Mouse (Mus musculus): ENCODE measurements around the gene Tbc1d17. TPM values are rescaled to one million over a fixed set of nuclear protein-coding genes. Genes with fewer than 3 reads are reported as not detected.
A peak's percentile ranks its signal among the peaks of the same experiment; 100 is the strongest.

Tbc1d17 gene
- polyA plus RNA-seq, 1 experiment from 2014 or later: 60.9 TPM

- no peak overlapping the region for H3K4me3 ChIP-seq (ENCODE audit: low read depth, low read length)
- H3K4me1 ChIP-seq (replicated peaks; ENCODE audit: control insufficient read depth, insufficient read depth, low read length): no peaks in the 10 kb centered on the region
- no peaks in the 10 kb centered on the region for H3K27me3 ChIP-seq (ENCODE audit: control insufficient read depth, insufficient read depth, low read length)
- H3K9me3 ChIP-seq (ENCODE audit: control insufficient read depth, low read length): no peaks in the 10 kb centered on the region
- DNase-seq (ENCODE audit: low spot score) (no peak), ATAC-seq (ENCODE audit: low FRiP score) (no peak)
- H3K4me2 ChIP-seq (replicated peaks; ENCODE audit: low read depth, low read length): no peak overlapping the region
- H3K27ac ChIP-seq (ENCODE audit: low read depth, low read length): no peak overlapping the region
- WGBS: 94% methylated on average over 5 of the region's 5 CpGs
- no peak overlapping the region for H3K9ac ChIP-seq (ENCODE audit: low read depth, low read length)
- peaks cover 15% of the 10 kb centered on the region for H3K36me3 ChIP-seq (ENCODE audit: control insufficient read depth, insufficient read depth, low read length)
Measured at GRCm38 (mm10) chr7:44828706-44829105, 20.2 kb downstream of the Tbc1d17 start.

DNA sequence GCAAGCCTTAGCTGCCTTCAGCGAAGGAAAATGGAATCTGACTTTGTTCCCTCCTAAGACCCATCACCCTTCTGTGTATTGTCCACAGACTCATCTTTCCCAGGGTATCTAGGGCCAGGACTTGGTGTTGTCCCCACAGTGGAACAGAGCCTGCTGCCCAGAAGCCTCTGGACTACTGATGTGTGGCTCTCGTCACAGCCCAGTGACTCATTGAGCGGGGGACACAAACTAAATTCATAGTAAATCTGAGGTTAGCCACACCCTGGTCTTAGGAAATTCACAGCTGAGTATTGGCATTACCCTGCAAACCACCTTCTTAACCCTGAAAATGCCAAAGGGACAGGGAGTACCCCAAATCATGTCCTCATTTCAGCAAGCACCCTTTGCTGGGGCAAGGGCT is 22.1 kb downstream of the Tbc1d17 start:
- H3K27me3 ChIP-seq (ENCODE audit: control insufficient read depth, insufficient read depth, low read length): no peaks in the 10 kb centered on the region
- ATAC-seq (ENCODE audit: low FRiP score): no peak

DNA sequence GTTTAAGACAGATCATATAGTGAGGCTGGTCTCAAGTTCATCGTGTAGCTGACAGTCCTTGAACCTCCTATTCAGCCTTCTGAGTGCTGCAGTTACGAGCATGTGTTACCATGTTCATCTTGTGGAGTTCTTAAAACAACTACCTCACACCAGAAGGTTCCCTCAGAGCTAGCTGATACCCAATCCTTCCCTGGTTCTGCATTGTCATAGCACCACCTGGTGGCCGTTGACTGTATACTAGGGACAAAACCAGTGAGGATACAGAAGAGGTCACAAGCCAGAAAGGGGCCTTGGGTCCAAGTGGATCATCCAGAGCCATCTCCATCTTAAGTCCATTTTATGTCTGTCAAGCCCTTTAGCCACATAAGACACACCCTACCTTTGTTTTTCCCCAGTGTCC is 24.0 kb downstream of the Tbc1d17 start:
- H3K36me3 ChIP-seq (ENCODE audit: control insufficient read depth, insufficient read depth, low read length): peaks cover 9% of the 10 kb centered on the region
- H3K4me3 ChIP-seq (ENCODE audit: low read depth, low read length): no peak overlapping the region
- H3K4me1 ChIP-seq (replicated peaks; ENCODE audit: control insufficient read depth, insufficient read depth, low read length): no peaks in the 10 kb centered on the region
- no peaks in the 10 kb centered on the region for H3K27me3 ChIP-seq (ENCODE audit: control insufficient read depth, insufficient read depth, low read length)
- H3K27ac ChIP-seq (ENCODE audit: low read depth, low read length): no peak overlapping the region
- no peak for ATAC-seq (ENCODE audit: low FRiP score)
- no peak overlapping the region for H3K4me2 ChIP-seq (replicated peaks; ENCODE audit: low read depth, low read length)
- DNase-seq (ENCODE audit: low spot score): peak; percentile 87
- H3K9me3 ChIP-seq (ENCODE audit: control insufficient read depth, low read length): no peaks in the 10 kb centered on the region
- H3K9ac ChIP-seq (ENCODE audit: low read depth, low read length): no peak overlapping the region
- 27% methylated on average over 3 of the region's 3 CpGs for WGBS

More for the DNA sequence above, 22.1 kb downstream of the Tbc1d17 start:
- peaks cover 15% of the 10 kb centered on the region for H3K36me3 ChIP-seq (ENCODE audit: control insufficient read depth, insufficient read depth, low read length)
- H3K4me2 ChIP-seq (replicated peaks; ENCODE audit: low read depth, low read length): no peak overlapping the region
- DNase-seq (ENCODE audit: low spot score): no peak
- no peaks in the 10 kb centered on the region for H3K9me3 ChIP-seq (ENCODE audit: control insufficient read depth, low read length)
- H3K27ac ChIP-seq (ENCODE audit: low read depth, low read length): no peak overlapping the region
- no peaks in the 10 kb centered on the region for H3K4me1 ChIP-seq (replicated peaks; ENCODE audit: control insufficient read depth, insufficient read depth, low read length)
- H3K4me3 ChIP-seq (ENCODE audit: low read depth, low read length): no peak overlapping the region
- WGBS: 95% methylated on average over 3 of the region's 3 CpGs
- no peak overlapping the region for H3K9ac ChIP-seq (ENCODE audit: low read depth, low read length)

DNA sequence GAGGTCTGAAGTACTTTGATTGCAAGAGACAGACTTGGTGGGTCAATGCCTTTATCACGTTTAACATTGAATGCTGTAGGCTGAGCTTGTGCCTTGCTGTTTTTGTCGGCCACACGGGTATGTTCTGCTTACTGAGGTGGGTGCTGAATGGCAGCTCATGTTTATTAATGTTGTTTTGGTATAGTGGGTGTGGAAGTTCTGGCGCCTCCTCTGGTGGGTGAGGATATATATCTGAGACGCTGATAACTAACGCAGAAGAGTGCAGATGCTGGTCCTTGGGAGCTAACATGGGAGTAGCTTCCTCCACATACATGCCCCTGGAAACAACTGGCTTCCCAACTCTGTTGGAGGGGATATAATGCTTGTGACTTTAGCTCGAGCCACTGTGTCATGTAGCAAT is 25.5 kb downstream of the Tbc1d17 start:
- no peak overlapping the region for H3K27ac ChIP-seq (ENCODE audit: low read depth, low read length)
- H3K4me1 ChIP-seq (replicated peaks; ENCODE audit: control insufficient read depth, insufficient read depth, low read length): peaks cover 5% of the 10 kb centered on the region
- H3K9ac ChIP-seq (ENCODE audit: low read depth, low read length): no peak overlapping the region
- no peak overlapping the region for H3K4me3 ChIP-seq (ENCODE audit: low read depth, low read length)
- WGBS: 39% methylated on average over 7 of the region's 7 CpGs
- no peaks in the 10 kb centered on the region for H3K36me3 ChIP-seq (ENCODE audit: control insufficient read depth, insufficient read depth, low read length)
- no peak overlapping the region for H3K4me2 ChIP-seq (replicated peaks; ENCODE audit: low read depth, low read length)
- no peak for ATAC-seq (ENCODE audit: low FRiP score)
- H3K27me3 ChIP-seq (ENCODE audit: control insufficient read depth, insufficient read depth, low read length): no peaks in the 10 kb centered on the region
- no peaks in the 10 kb centered on the region for H3K9me3 ChIP-seq (ENCODE audit: control insufficient read depth, low read length)
- DNase-seq (ENCODE audit: low spot score): peak; percentile 43

DNA sequence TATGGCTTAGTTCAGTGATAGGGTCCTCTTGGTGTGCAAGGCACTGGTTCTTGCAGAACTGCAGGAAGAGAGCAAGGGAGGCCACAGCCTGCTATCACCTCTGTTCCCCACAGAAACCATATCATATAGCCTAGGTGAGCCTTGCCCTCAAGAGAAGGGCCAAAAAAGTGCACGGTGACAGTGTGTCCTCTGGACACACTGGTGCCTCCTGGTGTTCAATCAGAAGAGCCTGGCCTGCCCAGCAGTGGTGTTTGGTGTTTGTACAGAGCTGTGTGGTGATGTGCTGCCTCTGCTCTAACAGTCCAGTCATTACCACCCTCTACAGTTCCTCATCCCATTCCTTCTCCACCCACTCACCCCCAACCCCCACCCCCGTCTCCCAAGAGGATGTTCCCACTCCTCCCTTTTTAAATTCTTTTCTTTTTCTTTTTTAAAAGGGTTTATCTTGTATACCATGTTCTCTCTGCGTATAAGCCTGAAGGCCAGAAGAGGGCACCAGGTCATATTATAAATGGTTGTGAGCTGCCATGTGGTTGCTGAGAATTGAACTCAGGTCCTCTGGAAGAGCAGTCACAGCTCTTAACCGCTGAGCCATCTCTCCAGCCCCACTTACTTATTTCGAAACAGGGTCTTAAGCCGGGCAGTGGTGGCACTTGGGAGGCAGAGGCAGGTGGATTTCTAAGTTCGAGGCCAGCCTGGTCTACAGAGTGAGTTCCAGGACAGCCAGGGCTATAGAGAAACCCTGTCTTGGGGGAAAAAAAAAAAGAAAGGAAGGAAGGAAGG is 27.0 kb downstream of the Tbc1d17 start:
- no peaks in the 10 kb centered on the region for H3K36me3 ChIP-seq (ENCODE audit: control insufficient read depth, insufficient read depth, low read length)
- ATAC-seq (ENCODE audit: low FRiP score) (no peak), DNase-seq (ENCODE audit: low spot score) (no peak)
- H3K9ac ChIP-seq (ENCODE audit: low read depth, low read length): no peak overlapping the region
- H3K4me1 ChIP-seq (replicated peaks; ENCODE audit: control insufficient read depth, insufficient read depth, low read length): peaks cover 13% of the 10 kb centered on the region
- no peak overlapping the region for H3K4me3 ChIP-seq (ENCODE audit: low read depth, low read length)
- no peaks in the 10 kb centered on the region for H3K27me3 ChIP-seq (ENCODE audit: control insufficient read depth, insufficient read depth, low read length)
- no peak overlapping the region for H3K27ac ChIP-seq (ENCODE audit: low read depth, low read length)
- H3K4me2 ChIP-seq (replicated peaks; ENCODE audit: low read depth, low read length): no peak overlapping the region
- 84% methylated on average over 7 of the region's 7 CpGs for WGBS
- H3K9me3 ChIP-seq (ENCODE audit: control insufficient read depth, low read length): no peaks in the 10 kb centered on the region

DNA sequence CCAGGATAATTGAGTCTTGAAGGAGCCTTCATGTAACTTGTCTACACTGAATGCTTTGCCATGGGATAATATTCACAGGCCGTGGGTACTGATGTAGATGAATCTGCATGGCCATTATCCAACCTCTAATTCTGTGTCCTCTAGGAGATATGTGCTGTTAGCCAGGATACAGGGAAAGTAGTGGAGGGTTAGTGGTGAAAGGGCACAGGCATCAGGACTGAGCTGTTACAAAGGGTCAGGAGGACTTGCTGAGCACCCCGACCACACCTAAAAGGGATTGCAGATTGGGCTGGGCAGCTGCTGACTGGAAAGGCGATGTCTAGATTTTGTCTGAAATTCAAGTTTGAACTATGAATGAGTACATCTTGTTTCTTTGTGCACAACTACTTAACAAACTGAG is 28.4 kb downstream of the Tbc1d17 start:
- H3K27ac ChIP-seq (ENCODE audit: low read depth, low read length): no peak overlapping the region
- no peak overlapping the region for H3K4me3 ChIP-seq (ENCODE audit: low read depth, low read length)
- H3K9me3 ChIP-seq (ENCODE audit: control insufficient read depth, low read length): no peaks in the 10 kb centered on the region
- H3K36me3 ChIP-seq (ENCODE audit: control insufficient read depth, insufficient read depth, low read length): no peaks in the 10 kb centered on the region
- WGBS: 96% methylated on average over 3 of the region's 3 CpGs
- DNase-seq (ENCODE audit: low spot score): no peak
- peaks cover 13% of the 10 kb centered on the region for H3K4me1 ChIP-seq (replicated peaks; ENCODE audit: control insufficient read depth, insufficient read depth, low read length)
- no peaks in the 10 kb centered on the region for H3K27me3 ChIP-seq (ENCODE audit: control insufficient read depth, insufficient read depth, low read length)
- H3K4me2 ChIP-seq (replicated peaks; ENCODE audit: low read depth, low read length): no peak overlapping the region
- H3K9ac ChIP-seq (ENCODE audit: low read depth, low read length): no peak overlapping the region
- ATAC-seq (ENCODE audit: low FRiP score): no peak

DNA sequence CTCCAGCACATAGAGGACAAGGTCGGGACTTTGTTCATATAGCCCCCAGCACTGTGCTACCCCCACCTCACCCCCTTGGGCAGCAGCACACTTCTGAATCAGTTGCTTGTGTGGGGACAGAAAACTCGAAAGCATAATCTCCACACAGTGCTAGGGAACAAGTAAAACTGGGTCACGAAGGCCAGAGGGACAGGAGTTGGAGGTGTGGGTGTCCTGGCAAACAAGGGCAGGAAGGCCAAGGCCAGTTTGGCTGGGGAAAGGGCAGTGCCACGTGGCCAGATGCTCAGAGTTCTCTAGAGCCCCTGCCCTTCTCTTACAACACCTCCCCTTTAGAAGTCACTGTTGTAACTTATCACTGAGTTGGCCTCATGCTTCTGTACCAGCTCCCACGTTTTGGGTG is 29.0 kb downstream of the Tbc1d17 start:
- DNase-seq (ENCODE audit: low spot score): no peak
- no peak overlapping the region for H3K4me3 ChIP-seq (ENCODE audit: low read depth, low read length)
- H3K4me2 ChIP-seq (replicated peaks; ENCODE audit: low read depth, low read length): no peak overlapping the region
- H3K9me3 ChIP-seq (ENCODE audit: control insufficient read depth, low read length): no peaks in the 10 kb centered on the region
- H3K9ac ChIP-seq (ENCODE audit: low read depth, low read length): no peak overlapping the region
- no peaks in the 10 kb centered on the region for H3K36me3 ChIP-seq (ENCODE audit: control insufficient read depth, insufficient read depth, low read length)
- 73% methylated on average over 5 of the region's 5 CpGs for WGBS
- no peak for ATAC-seq (ENCODE audit: low FRiP score)
- no peaks in the 10 kb centered on the region for H3K27me3 ChIP-seq (ENCODE audit: control insufficient read depth, insufficient read depth, low read length)
- peaks cover 16% of the 10 kb centered on the region for H3K4me1 ChIP-seq (replicated peaks; ENCODE audit: control insufficient read depth, insufficient read depth, low read length)
- no peak overlapping the region for H3K27ac ChIP-seq (ENCODE audit: low read depth, low read length)

- Histone ChIP-seq H3K27ac (ENCODE audit: low read depth, low read length) (no peak overlapping the region), H3K27me3 (ENCODE audit: control insufficient read depth, insufficient read depth, low read length) (no peaks in the 10 kb centered on the region), H3K9ac (ENCODE audit: low read depth, low read length) (peak overlapping the region; percentile 21; the same call in 1 of the 2 replicates), H3K4me2 (replicated peaks; ENCODE audit: low read depth, low read length) (peak overlapping the region; percentile 80), H3K9me3 (ENCODE audit: control insufficient read depth, low read length) (no peaks in the 10 kb centered on the region), H3K4me1 (replicated peaks; ENCODE audit: control insufficient read depth, insufficient read depth, low read length) (peaks cover 17% of the 10 kb centered on the region), H3K36me3 (ENCODE audit: control insufficient read depth, insufficient read depth, low read length) (no peaks in the 10 kb centered on the region), H3K4me3 (ENCODE audit: low read depth, low read length) (peak overlapping the region; percentile 92; the same call in 1 of the 2 replicates)
- DNase-seq (ENCODE audit: low spot score) (no peak), ATAC-seq (ENCODE audit: low FRiP score) (no peak)
- WGBS: 91% methylated on average over 2 of the region's 2 CpGs
Measured at GRCm38 (mm10) chr7:44819391-44819790, 29.5 kb downstream of the Tbc1d17 start.

- H3K4me1 ChIP-seq (replicated peaks; ENCODE audit: control insufficient read depth, insufficient read depth, low read length): peaks cover 17% of the 10 kb centered on the region
- DNase-seq (ENCODE audit: low spot score): peak; percentile 22
- WGBS: 58% methylated on average over 6 of the region's 6 CpGs
Measured at GRCm38 (mm10) chr7:44818751-44819235, 30.1 kb downstream of the Tbc1d17 start.

More at GRCm38 (mm10) chr7:44818751-44819235, 30.1 kb downstream of the Tbc1d17 start:
- peak overlapping the region; percentile 92 for H3K4me3 ChIP-seq (ENCODE audit: low read depth, low read length)
- H3K9ac ChIP-seq (ENCODE audit: low read depth, low read length): peak overlapping the region; percentile 21; the same call in 1 of the 2 replicates
- H3K9me3 ChIP-seq (ENCODE audit: control insufficient read depth, low read length): no peaks in the 10 kb centered on the region
- H3K36me3 ChIP-seq (ENCODE audit: control insufficient read depth, insufficient read depth, low read length): no peaks in the 10 kb centered on the region
- no peaks in the 10 kb centered on the region for H3K27me3 ChIP-seq (ENCODE audit: control insufficient read depth, insufficient read depth, low read length)
- H3K27ac ChIP-seq (ENCODE audit: low read depth, low read length): no peak overlapping the region
- no peak for ATAC-seq (ENCODE audit: low FRiP score)
- H3K4me2 ChIP-seq (replicated peaks; ENCODE audit: low read depth, low read length): peak overlapping the region; percentile 80

All from hindbrain, embryonic 11.5 days (tissue).